Mouse (Mus musculus): ENCODE results near the gene Apip. TPM values are rescaled to one million over a fixed set of nuclear protein-coding genes. Genes with fewer than 3 reads are reported as not detected.

Apip gene
- 41.2 TPM for polyA plus RNA-seq (2015; fragmentation: Illumina TruSeq; extraction: RNeasy Lipid Tissue Mini Kit (QIAGEN cat#74804); ENCODE audit: insufficient read depth, low replicate concordance)

DNA sequence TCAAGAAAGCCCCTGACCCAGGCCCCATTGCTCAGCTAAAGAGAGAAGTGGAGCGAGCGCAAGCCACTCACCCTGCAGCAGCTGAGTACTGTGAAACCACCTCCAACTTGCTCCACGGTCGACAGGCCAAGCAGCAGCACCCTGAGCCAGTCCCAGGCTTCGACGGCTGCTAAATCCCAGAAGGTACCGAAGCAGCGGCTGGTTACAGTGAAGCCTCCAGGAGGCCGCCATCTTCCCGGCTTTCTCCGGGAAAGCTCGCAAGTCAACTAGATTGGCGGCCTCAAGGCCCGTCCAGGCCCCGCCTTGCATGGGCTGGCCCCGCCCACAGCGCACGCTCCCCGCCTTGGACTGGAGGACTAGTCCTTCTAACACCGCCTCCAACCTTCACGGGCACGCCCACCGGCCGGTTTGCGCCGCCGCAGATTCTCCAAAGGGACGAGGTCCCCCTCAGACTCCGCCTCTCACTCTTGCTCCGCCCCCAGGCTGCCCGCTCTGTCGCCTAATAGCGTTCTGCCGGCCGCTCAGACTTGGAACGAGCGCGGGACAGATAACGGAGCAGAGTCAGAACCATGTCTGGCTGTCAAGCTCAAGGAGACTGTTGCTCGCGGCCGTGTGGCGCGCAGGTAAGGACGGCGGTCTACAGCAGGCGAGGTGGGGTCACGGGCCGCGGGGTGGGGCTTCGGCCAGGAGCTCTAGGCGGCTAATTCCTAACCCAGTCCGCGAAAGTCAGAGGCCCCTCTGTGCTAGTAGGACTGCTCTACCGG lies at the start of gene Apip, which contains the start of gene Pdhx:
Gene Apip, plus strand, starts transcription at position 457 of the 764 bp plus-strand sequence.
Gene Pdhx, minus strand, starts transcription at position 295 of the 764 bp plus-strand sequence.

Other genes with a start within 250 kb of the Apip start
- gene Cd44, start 172.0 kb upstream of the Apip start, polyA plus RNA-seq (2015; fragmentation: Illumina TruSeq; extraction: RNeasy Lipid Tissue Mini Kit (QIAGEN cat#74804); ENCODE audit: insufficient read depth, low replicate concordance) = 143 TPM
- gene Pdhx, start 162 bp upstream of the Apip start, polyA plus RNA-seq (2015; fragmentation: Illumina TruSeq; extraction: RNeasy Lipid Tissue Mini Kit (QIAGEN cat#74804); ENCODE audit: insufficient read depth, low replicate concordance) = 16.3 TPM
- 9.3 TPM for gene Ehf, start 229.6 kb downstream of the Apip start, polyA plus RNA-seq (2015; fragmentation: Illumina TruSeq; extraction: RNeasy Lipid Tissue Mini Kit (QIAGEN cat#74804); ENCODE audit: insufficient read depth, low replicate concordance)